Mouse (Mus musculus): ENCODE results near the gene Arhgap22. TPM values are rescaled to one million over a fixed set of nuclear protein-coding genes. Genes with fewer than 3 reads are reported as not detected.

The Arhgap22 gene
- polyA plus RNA-seq, 1 experiment from 2014 or later: 1.8 TPM

Other genes starting within 250 kb of the Arhgap22 start
- gene Lrrc18, start 222.6 kb upstream of the Arhgap22 start, polyA plus RNA-seq (2014; fragmentation: Nextera tagmentation; extraction: Ambion mirVana): 0.35 TPM in 1 of 2 replicates, not detected in the other
- 0.12 and 0.15 TPM in 2 replicates for gene Wdfy4, start 28.5 kb upstream of the Arhgap22 start, polyA plus RNA-seq (2014; fragmentation: Nextera tagmentation; extraction: Ambion mirVana)
- gene Mapk8, start 233.1 kb downstream of the Arhgap22 start, polyA plus RNA-seq (2014; fragmentation: Nextera tagmentation; extraction: Ambion mirVana): 24.9 and 28.2 TPM in 2 replicates